Mouse (Mus musculus): ENCODE results near the gene Tnrc6c. TPM values are rescaled to one million over a fixed set of nuclear protein-coding genes. Genes with fewer than 3 reads are reported as not detected.

Tnrc6c gene
- polyA plus RNA-seq, 1 experiment from 2014 or later: 9.4 TPM

DNA sequence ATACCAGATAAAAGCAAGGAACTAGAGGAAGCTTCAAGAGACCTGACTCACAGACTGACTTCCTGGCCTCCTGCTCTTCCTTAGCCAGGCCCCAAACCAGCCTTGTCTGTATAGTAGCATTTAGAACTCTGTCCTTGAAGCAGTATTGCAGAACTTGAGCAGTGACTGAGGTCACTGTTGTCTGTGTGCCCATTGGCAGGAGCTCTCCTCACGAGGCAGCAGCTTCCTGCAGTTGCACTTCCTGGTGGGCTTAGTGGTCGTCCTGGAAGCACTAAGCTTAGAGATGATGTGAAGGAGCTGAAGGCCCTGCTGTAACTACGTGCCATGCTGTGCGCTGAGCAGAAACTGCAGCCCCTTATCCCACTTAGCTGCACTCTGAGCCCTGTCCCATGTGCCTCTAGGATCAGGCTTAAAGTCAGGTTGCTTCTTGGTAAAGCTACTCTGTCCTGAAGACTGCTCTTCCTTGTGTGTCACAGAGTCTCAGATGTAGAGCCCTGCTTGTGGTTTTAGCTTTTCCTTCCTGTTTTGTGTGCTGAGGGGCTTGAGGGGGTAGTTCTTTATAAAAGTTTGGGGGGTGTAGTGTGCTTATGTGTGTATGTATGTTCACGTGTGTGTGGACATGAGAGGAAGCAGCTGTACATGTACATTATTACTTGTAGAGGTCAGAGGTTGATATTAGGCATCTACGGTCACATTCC, 70.7 kb downstream of the Tnrc6c start:
- Histone ChIP-seq H3K27me3 (ENCODE audit: low read depth, poor library complexity, severe bottlenecking) (no peaks in the 10 kb centered on the region), H3K9me3 (replicated peaks) (no peaks in the 10 kb centered on the region), H3K4me3 (no peak overlapping the region), H3K27ac (replicated peaks) (no peak overlapping the region), H3K4me1 (no peaks in the 10 kb centered on the region), H3K36me3 (peaks cover 62% of the 10 kb centered on the region)
- 84% methylated on average over 6 of the region's 6 CpGs for WGBS
- no peak for DNase-seq (ENCODE audit: low spot score)

DNA sequence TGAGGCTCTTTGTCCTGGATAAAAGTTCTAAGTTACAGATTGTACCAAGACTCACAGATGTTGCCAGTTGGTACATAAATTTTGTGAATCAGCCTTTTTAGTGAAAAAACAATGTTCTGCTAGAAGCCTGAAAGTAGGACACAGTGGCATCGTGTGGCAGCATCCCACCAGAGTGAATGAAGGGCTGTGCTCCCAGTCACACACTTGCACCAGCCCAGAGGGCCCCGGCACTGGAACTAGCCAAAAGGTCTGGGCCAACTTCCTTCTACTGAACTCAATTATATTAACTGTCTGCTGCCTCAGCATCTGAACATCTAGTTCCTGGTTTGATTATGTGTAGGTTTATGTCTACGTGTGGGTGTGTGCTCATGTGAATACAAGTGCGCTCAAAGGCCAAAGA, 72.9 kb downstream of the Tnrc6c start:
- 95% methylated on average over 4 of the region's 4 CpGs for WGBS
- no peak overlapping the region for H3K27ac ChIP-seq (replicated peaks)
- H3K4me1 ChIP-seq: no peaks in the 10 kb centered on the region
- H3K9me3 ChIP-seq (replicated peaks): no peaks in the 10 kb centered on the region
- DNase-seq (ENCODE audit: low spot score): no peak
- H3K27me3 ChIP-seq (ENCODE audit: low read depth, poor library complexity, severe bottlenecking): no peaks in the 10 kb centered on the region
- H3K4me3 ChIP-seq: no peak overlapping the region
- peaks cover 41% of the 10 kb centered on the region for H3K36me3 ChIP-seq

DNA sequence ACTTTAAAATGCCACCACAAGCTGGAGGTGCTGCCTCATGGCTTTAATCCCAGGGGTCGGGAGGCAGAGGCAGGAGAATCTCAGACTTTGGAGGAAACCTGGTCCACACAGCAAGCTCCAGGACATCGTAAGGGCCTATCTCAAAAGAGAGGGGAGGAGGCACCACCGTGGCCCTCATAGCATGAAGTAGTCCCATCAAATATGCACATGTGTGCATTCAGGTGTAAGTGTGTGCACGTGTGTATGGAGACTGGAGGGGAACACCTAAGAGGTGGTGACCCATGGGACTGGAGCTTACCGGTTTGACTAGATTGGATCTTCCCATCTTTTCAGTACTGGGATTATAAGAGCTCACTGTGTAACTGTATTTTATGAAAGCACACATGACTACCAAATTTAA, 74.2 kb downstream of the Tnrc6c start:
- Histone ChIP-seq H3K4me1 (no peaks in the 10 kb centered on the region), H3K27ac (replicated peaks) (no peak overlapping the region), H3K27me3 (ENCODE audit: low read depth, poor library complexity, severe bottlenecking) (no peaks in the 10 kb centered on the region), H3K36me3 (peaks cover 40% of the 10 kb centered on the region), H3K4me3 (no peak overlapping the region), H3K9me3 (replicated peaks) (no peaks in the 10 kb centered on the region)
- no peak for DNase-seq (ENCODE audit: low spot score)
- WGBS: 90% methylated on average over 5 of the region's 5 CpGs

DNA sequence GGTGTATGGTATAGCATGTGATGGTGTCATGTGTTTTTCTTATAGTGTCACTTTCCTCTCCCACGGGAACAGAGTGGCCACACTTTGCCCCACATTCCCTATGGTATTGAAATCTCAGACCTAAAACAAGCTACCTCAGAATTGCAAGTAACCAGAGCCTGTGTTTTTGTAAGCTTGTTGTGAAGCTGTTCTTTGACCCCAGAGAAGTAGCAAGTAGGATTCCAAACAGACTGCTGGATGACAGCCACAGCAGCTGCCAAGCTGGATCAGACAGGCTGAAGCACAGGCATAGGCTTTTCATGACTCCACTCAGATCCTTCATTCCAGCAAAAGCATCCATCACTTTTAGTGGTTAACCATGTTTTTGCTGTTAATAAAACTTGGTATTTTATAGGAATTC, 74.8 kb downstream of the Tnrc6c start:
- no peak for DNase-seq (ENCODE audit: low spot score)
- Histone ChIP-seq H3K36me3 (peaks cover 40% of the 10 kb centered on the region), H3K27me3 (ENCODE audit: low read depth, poor library complexity, severe bottlenecking) (no peaks in the 10 kb centered on the region), H3K27ac (replicated peaks) (no peak overlapping the region), H3K9me3 (replicated peaks) (no peaks in the 10 kb centered on the region), H3K4me1 (no peaks in the 10 kb centered on the region), H3K4me3 (no peak overlapping the region)
- WGBS: 80% methylated on average over 1 of the region's 1 CpGs

DNA sequence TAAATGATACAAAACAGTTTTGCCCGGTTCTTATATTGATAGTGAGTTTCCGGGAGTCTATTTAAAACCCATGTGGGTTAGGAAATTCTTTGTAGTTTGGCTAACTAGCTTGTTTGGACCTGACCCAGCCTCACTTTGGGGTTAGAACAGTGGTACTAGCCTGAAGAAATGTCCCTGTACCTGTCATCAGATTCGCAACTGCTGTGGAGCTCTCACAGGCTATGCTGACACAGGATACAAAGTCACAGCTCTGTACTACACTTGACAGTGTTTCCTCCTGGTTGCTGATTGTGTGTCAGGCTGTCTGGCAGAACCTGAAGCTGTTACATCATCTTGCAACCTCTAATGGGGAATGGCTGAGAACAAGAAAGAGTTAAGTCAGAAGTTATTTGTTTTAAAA, 75.3 kb downstream of the Tnrc6c start:
- no peaks in the 10 kb centered on the region for H3K9me3 ChIP-seq (replicated peaks)
- H3K4me3 ChIP-seq: no peak overlapping the region
- H3K27ac ChIP-seq (replicated peaks): no peak overlapping the region
- no peaks in the 10 kb centered on the region for H3K27me3 ChIP-seq (ENCODE audit: low read depth, poor library complexity, severe bottlenecking)
- WGBS: 89% methylated on average over 3 of the region's 3 CpGs
- DNase-seq (ENCODE audit: low spot score): no peak
- peaks cover 38% of the 10 kb centered on the region for H3K36me3 ChIP-seq
- no peaks in the 10 kb centered on the region for H3K4me1 ChIP-seq

DNA sequence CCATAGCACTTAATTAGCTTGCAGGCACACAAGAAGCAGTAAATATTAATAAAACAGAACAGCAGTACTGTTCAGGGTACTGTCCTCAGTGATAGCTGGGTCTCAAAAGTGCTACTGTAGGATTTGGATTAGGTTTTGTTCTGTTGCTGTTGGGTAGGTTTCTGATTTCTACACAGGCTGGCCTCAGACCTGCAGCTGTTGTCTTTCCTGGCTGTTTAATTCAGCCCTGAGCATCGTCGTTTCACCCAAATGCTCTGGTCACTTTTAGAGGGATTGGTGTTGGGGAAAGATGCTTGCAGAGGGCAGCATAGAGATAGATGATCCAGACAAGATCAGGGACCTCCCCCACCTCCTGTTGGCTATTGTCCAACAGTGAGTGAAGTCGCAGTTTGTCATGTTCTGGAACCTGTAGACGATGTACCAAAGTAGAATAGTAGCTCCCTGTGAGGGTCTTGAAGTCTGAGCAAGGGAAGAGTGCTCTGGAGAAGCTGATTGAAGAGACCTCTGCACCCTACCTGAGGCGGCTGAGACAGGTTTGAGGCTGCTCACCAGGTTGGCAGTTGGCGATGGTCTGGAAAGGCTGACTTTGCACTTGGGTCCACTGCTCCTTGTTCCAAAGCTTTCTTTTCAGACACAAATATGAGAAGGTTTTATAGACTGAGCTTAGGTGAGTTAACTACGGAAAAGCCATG, 75.9 kb downstream of the Tnrc6c start:
- no peaks in the 10 kb centered on the region for H3K4me1 ChIP-seq
- peaks cover 37% of the 10 kb centered on the region for H3K36me3 ChIP-seq
- no peak overlapping the region for H3K4me3 ChIP-seq
- 91% methylated on average over 7 of the region's 7 CpGs for WGBS
- DNase-seq (ENCODE audit: low spot score): no peak
- H3K27ac ChIP-seq (replicated peaks): no peak overlapping the region
- no peaks in the 10 kb centered on the region for H3K27me3 ChIP-seq (ENCODE audit: low read depth, poor library complexity, severe bottlenecking)
- no peaks in the 10 kb centered on the region for H3K9me3 ChIP-seq (replicated peaks)

DNA sequence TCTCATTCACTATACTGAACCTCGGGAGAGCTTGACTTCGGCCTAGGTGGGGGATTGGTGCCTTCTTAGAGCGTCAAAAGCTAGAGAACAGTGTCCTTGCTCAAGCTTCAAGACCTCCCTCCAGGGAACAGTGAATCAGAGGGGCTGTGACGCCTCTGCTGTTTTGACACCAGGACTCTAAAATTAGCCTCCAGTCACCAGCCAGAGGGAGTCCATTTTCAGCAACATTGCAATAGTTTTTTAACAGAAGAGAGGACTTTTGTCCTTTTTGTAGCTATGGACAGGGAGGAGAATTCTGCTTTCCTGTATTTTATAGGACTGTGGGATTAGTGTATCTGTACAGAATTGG, 76.4 kb downstream of the Tnrc6c start:
- no peaks in the 10 kb centered on the region for H3K27me3 ChIP-seq (ENCODE audit: low read depth, poor library complexity, severe bottlenecking)

DNA sequence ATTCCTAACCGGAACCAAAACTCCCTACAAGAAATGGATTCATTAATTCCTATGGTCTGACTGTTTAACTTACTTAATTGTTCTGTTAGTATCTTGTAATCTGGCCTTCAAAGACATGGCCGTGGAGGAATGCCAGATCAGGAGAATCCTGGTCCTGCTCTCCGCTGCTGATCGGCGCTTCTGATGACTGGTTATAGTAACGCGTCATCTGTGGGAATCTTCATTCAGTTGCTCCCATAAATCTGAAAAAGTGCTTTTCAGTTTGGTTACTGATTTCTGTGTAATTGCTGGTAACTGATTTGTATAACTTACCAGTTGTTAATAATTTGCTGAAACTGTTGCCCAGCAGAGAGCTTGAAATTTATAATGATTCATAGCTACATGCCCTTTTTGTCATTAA, 77.4 kb downstream of the Tnrc6c start:
- no peaks in the 10 kb centered on the region for H3K4me1 ChIP-seq
- no peak for DNase-seq (ENCODE audit: low spot score)
- no peak overlapping the region for H3K4me3 ChIP-seq
- H3K36me3 ChIP-seq: peaks cover 43% of the 10 kb centered on the region
- H3K27me3 ChIP-seq (ENCODE audit: low read depth, poor library complexity, severe bottlenecking): no peaks in the 10 kb centered on the region
- no peaks in the 10 kb centered on the region for H3K9me3 ChIP-seq (replicated peaks)
- no peak overlapping the region for H3K27ac ChIP-seq (replicated peaks)
- WGBS: 96% methylated on average over 7 of the region's 7 CpGs

More for the DNA sequence above, 76.4 kb downstream of the Tnrc6c start:
- 86% methylated on average over 4 of the region's 4 CpGs for WGBS
- no peak for DNase-seq (ENCODE audit: low spot score)
- no peak overlapping the region for H3K4me3 ChIP-seq
- no peak overlapping the region for H3K27ac ChIP-seq (replicated peaks)
- peaks cover 39% of the 10 kb centered on the region for H3K36me3 ChIP-seq
- no peaks in the 10 kb centered on the region for H3K9me3 ChIP-seq (replicated peaks)
- no peaks in the 10 kb centered on the region for H3K4me1 ChIP-seq

DNA sequence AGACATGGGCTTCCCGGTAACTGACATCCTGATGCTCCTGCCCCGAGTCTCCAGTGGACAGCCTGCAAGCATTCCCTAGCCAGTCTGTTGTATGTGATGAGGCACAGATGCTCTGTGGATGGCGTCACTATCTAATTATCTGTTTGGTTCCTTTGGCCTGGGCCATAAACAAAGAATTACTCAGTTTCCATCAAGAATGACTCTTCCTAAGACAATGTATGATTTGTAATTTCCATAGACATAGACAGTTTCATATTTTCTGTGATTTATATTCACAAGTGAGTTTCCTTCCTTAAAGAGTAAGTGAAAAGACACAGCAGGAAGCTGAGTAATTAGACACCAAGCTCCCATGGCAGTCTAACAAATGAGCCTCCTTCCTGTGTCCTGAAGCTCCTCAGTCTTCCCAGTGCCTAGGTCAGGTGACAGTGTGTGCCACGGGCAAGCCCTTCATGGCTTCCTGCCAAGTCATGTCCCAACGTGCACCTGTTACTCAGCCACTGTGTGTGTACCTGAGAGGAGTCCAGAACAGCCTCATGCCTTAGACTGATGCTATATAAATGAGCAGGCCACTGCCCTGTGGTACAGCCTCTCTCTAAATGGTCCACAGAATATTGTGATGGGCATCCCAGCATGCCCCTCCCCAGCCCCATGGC, 82.1 kb downstream of the Tnrc6c start:
- no peak for DNase-seq (ENCODE audit: low spot score)
- Histone ChIP-seq H3K36me3 (peaks cover 90% of the 10 kb centered on the region), H3K27me3 (ENCODE audit: low read depth, poor library complexity, severe bottlenecking) (no peaks in the 10 kb centered on the region), H3K9me3 (replicated peaks) (no peaks in the 10 kb centered on the region), H3K4me3 (no peak overlapping the region), H3K4me1 (no peaks in the 10 kb centered on the region), H3K27ac (replicated peaks) (no peak overlapping the region)
- 90% methylated on average over 5 of the region's 5 CpGs for WGBS

DNA sequence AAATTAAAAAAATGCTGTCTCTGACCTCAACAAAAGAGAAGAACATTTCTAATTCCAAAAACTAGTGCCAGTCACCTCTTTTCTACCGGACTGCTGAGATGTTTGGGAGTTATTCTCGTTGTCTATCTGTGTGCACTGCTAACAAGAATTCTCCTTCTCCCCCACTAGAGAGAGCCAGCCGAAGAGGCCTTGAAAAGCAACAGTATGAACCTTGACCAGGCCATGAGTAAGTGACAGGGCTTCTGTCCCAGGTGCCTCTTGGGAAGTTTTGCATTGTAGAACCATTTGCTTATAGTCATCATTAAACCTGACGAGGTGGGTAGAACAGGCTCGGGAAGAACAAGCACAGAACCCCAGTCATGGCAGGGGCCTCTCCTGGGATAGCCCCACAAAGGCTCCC, 84.0 kb downstream of the Tnrc6c start:
- Histone ChIP-seq H3K9me3 (replicated peaks) (no peaks in the 10 kb centered on the region), H3K27ac (replicated peaks) (no peak overlapping the region), H3K4me3 (no peak overlapping the region), H3K27me3 (ENCODE audit: low read depth, poor library complexity, severe bottlenecking) (no peaks in the 10 kb centered on the region), H3K36me3 (peaks cover 98% of the 10 kb centered on the region), H3K4me1 (no peaks in the 10 kb centered on the region)
- 92% methylated on average over 5 of the region's 5 CpGs for WGBS
- DNase-seq (ENCODE audit: low spot score): no peak

DNA sequence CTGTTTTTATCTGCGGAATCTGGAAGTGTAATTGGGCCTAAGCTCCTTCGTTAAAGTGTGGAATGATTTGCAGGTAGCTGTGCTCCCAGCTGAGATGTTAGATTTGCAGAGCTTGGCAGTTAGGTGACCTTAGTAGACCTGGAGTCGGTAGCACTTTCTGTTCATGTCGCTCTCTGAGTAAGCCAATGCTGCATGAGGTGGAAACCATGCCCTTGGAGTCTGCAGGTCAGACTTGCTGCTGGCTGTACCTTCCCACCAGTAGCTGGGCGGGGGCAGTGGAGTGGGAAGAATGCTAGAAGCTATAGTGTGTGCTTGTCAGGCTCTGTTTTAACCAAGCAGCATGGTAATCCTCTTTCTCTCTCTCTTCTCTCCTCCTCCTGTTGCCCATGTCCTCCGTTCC, 87.0 kb downstream of the Tnrc6c start:
- H3K27me3 ChIP-seq (ENCODE audit: low read depth, poor library complexity, severe bottlenecking): no peaks in the 10 kb centered on the region
- H3K4me3 ChIP-seq: no peak overlapping the region
- peaks cover 100% of the 10 kb centered on the region for H3K36me3 ChIP-seq
- H3K9me3 ChIP-seq (replicated peaks): no peaks in the 10 kb centered on the region
- 92% methylated on average over 6 of the region's 6 CpGs for WGBS
- no peak for DNase-seq (ENCODE audit: low spot score)
- no peaks in the 10 kb centered on the region for H3K4me1 ChIP-seq
- H3K27ac ChIP-seq (replicated peaks): no peak overlapping the region

DNA sequence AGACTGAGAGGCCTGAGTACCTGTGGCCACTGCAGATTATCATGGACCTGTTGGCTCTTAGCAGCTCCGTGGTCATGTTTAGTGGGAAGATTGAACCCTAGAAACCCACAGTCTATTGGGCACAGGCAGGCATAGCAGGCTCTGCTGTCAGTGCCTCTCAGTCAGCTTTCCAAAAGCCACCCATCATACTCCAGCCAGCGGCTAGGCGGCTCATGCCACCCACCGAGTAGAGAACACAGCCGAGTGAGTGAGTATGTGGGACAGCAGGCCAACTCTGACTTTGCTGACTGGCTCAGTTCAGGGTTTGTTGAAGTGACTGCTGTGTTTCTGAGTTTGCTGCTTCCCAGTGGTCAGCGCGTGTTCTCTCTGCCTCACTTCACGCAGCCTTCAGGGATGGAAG, 88.2 kb downstream of the Tnrc6c start:
- Histone ChIP-seq H3K27ac (replicated peaks) (no peak overlapping the region), H3K9me3 (replicated peaks) (no peaks in the 10 kb centered on the region), H3K4me3 (no peak overlapping the region), H3K27me3 (ENCODE audit: low read depth, poor library complexity, severe bottlenecking) (no peaks in the 10 kb centered on the region), H3K36me3 (peaks cover 100% of the 10 kb centered on the region), H3K4me1 (no peaks in the 10 kb centered on the region)
- 91% methylated on average over 8 of the region's 8 CpGs for WGBS
- DNase-seq (ENCODE audit: low spot score): no peak

DNA sequence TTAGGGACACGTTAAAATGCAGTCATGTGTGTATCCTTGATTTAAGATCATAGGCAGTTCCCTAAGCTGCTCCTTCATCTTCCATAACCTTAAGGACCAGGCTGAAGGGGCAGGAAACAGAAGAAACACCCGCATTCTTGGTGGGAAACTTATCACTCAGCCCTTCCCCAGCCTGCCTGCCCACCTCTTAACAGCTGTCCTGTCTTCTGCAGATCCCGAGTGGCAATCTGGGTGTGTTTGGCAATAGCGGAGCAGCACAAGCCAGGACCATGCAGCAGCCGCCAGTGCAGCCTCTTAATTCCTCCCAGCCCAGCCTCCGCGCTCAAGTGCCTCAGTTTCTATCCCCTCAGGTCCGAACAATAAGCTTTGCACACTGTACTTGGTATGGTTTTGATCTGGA, 88.6 kb downstream of the Tnrc6c start:
- H3K4me1 ChIP-seq: no peaks in the 10 kb centered on the region
- WGBS: 90% methylated on average over 8 of the region's 8 CpGs
- H3K9me3 ChIP-seq (replicated peaks): no peaks in the 10 kb centered on the region
- peaks cover 100% of the 10 kb centered on the region for H3K36me3 ChIP-seq
- H3K27me3 ChIP-seq (ENCODE audit: low read depth, poor library complexity, severe bottlenecking): no peaks in the 10 kb centered on the region
- no peak for DNase-seq (ENCODE audit: low spot score)
- H3K4me3 ChIP-seq: no peak overlapping the region
- no peak overlapping the region for H3K27ac ChIP-seq (replicated peaks)

Measured in midbrain, embryonic 10.5 days (tissue).